Comparison of ENCODE assay signal across 22 mouse cellular contexts in genomic region chr9:119941407-119941806, GRCm38 (mm10). TPM values are rescaled to one million over a fixed set of nuclear protein-coding genes. Genes with fewer than 3 reads are reported as not detected.
"Had no signal": no experiment of that assay in that cellular context is flagged by ENCODE, and none has a peak within 500 bp of the region (broad histone marks: within the 10 kb centered on the region; RNA-seq: fewer than 3 reads in every experiment).

No protein-coding gene starts in this region.

- H3K4me3 ChIP-seq: liver, embryonic 15.5 days; lung, embryonic 15.5 days; midbrain, embryonic 13.5 days; midbrain, embryonic 15.5 days; neural tube, embryonic 13.5 days; neural tube, embryonic 15.5 days had no signal

- DNase-seq: liver, postnatal 0 days; lung, adult 2 months; lung, postnatal 14 days; lung, postnatal 36 days; right cerebral cortex, adult 18-20 months; right cerebral cortex, postnatal 25 days; right cerebral cortex, postnatal 4 days; spleen, adult 18-20 months; thymus, adult 18-20 months; thymus, postnatal 14 days; thymus, postnatal 36 days had no signal

- H3K9ac ChIP-seq: liver, embryonic 15.5 days; liver, postnatal 0 days; lung, embryonic 15.5 days; midbrain, embryonic 13.5 days; midbrain, embryonic 15.5 days; neural tube, embryonic 13.5 days; neural tube, embryonic 15.5 days had no signal

- H3K27me3 ChIP-seq: liver, embryonic 15.5 days; lung, embryonic 15.5 days; midbrain, embryonic 13.5 days; midbrain, embryonic 15.5 days; neural tube, embryonic 13.5 days; neural tube, embryonic 15.5 days had no signal

- H3K4me2 ChIP-seq: liver, embryonic 15.5 days; lung, embryonic 15.5 days; midbrain, embryonic 11.5 days; midbrain, embryonic 13.5 days; midbrain, embryonic 15.5 days; neural tube, embryonic 13.5 days; neural tube, embryonic 15.5 days had no signal

- ATAC-seq: liver, postnatal 0 days; lung, postnatal 0 days; midbrain, embryonic 13.5 days; midbrain, embryonic 15.5 days had no signal

- H3K9me3 ChIP-seq: liver, embryonic 15.5 days; lung, embryonic 15.5 days; megakaryocyte, embryonic 14.5 days; midbrain, embryonic 13.5 days; midbrain, embryonic 15.5 days; neural tube, embryonic 13.5 days; neural tube, embryonic 15.5 days had no signal

- H3K36me3 ChIP-seq: liver, embryonic 15.5 days; lung, embryonic 15.5 days; midbrain, embryonic 13.5 days; midbrain, embryonic 15.5 days; neural tube, embryonic 13.5 days; neural tube, embryonic 15.5 days had no signal

- H3K27ac ChIP-seq: liver, embryonic 15.5 days; lung, embryonic 15.5 days; macrophage; midbrain, embryonic 13.5 days; midbrain, embryonic 15.5 days; neural tube, embryonic 13.5 days; neural tube, embryonic 15.5 days had no signal

RNA-seq across cellular contexts. Expression of gene Ttc21a, which starts 4.0 kb away (rescaled TPM):
- polyA plus RNA-seq: small intestine, adult 2 months had no signal
